Mouse (Mus musculus): ENCODE data around the gene Secisbp2.

Secisbp2 gene

DNA sequence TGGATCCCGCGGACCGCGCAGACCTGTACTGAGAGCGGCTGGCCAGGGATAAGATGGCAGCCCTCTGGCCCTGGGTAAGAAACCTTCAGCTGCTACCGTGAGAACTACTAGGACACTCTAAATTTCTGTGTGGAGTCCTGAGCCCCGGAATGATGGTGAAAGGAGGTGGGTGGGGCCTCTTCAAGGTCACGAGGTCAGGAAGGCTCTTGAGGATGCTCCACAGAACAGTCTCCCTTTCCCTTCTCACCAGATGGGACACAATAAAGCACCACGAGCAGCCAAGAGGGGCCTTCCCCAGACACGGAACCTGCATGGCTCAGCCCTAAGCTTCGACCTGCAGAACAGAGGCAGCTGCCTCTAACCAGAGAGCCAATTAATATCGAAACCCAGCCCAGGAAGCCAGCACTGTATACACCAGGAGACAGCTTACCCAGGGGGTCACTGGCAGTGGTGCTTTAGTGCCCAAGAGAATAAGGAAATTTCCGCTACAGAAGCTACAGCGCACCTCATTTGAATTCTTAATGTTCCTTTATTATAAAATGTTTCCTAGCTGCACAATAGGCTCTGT lies 80.7 kb downstream of the Secisbp2 start:
- in situ Hi-C loops (cut with MboI), result no loop called here

Measured in mature B cell (primary cell).